ENCODE assay signal across 10 mouse cellular contexts in the genomic region with DNA sequence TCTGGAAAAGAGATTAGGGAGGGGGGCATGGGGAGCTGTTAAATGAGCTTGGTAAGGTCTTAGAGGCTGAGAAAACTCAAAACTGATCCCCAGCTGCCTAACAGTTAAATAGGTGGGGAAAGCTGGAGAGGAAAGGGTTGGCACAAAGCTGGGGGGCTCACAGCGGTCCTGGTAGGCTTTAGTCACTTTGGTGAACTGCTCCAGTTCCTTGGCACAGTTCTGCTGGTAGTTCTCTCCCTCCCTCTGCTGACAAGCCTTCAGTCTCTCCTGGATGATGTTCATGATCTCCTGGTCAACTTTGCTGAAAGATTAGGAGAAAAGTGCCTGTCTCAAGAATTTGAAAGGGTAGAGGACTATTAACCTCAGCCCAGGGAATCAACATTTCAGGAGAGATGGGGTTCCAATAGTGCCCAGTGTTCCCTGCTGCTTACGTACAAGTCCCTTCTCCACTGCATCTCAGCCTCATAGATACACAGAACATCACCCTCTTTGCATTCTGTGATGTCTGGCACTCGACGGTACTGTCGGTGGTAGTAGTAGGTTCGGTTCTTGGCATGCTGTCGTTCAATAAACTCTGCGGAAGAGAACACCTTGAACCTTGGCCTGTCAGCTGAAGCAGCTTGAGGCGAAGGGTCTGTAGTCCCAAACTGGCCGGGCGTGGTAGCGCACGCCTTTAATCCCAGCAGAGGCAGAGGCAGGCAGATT. TPM values are rescaled to one million over a fixed set of nuclear protein-coding genes. Genes with fewer than 3 reads are reported as not detected.
DNase-seq lines count a peak whose midpoint lies in the region; ATAC-seq and TF ChIP-seq lines count a peak whose summit lies in the region.
"Had no signal": no experiment of that assay in that cellular context is flagged by ENCODE, and none has a peak within 500 bp of the region (broad histone marks: within the 10 kb centered on the region; RNA-seq: fewer than 3 reads in every experiment).

No protein-coding gene starts in this region.

- H3K36me3 ChIP-seq in embryonic facial prominence, embryonic 12.5 days = peaks cover 24% of the 10 kb centered on the region
- H3K36me3 ChIP-seq in limb, embryonic 12.5 days = peaks cover 33% of the 10 kb centered on the region
- peaks cover 14% of the 10 kb centered on the region for H3K36me3 ChIP-seq in neural tube, embryonic 14.5 days (ENCODE audit: control insufficient read depth, insufficient read depth, low read length)

- no peak overlapping the region for H3K27ac ChIP-seq in layer of hippocampus, adult 2 months
- no peak overlapping the region for H3K27ac ChIP-seq in embryonic facial prominence, embryonic 12.5 days
- no peak overlapping the region for H3K27ac ChIP-seq in limb, embryonic 12.5 days
- no peak overlapping the region for H3K27ac ChIP-seq in neural tube, embryonic 14.5 days (ENCODE audit: low read depth, low read length)
- H3K27ac ChIP-seq: macrophage had no signal

- H3K4me2 ChIP-seq in embryonic facial prominence, embryonic 12.5 days (replicated peaks) = peak overlapping the region; percentile 85; the same call in 1 of the 2 replicates
- peak overlapping the region; percentile 82 for H3K4me2 ChIP-seq in limb, embryonic 12.5 days
- H3K4me2 ChIP-seq in neural tube, embryonic 14.5 days (ENCODE audit: low read depth, low read length) = peak overlapping the region; percentile 81; the same call in 1 of the 2 replicates

- peak overlapping the region; percentile 8; the same call in 1 of the 2 replicates for H3K4me3 ChIP-seq in layer of hippocampus, adult 2 months
- peak overlapping the region; percentile 14; the same call in 1 of the 2 replicates for H3K4me3 ChIP-seq in embryonic facial prominence, embryonic 12.5 days
- H3K4me3 ChIP-seq in limb, embryonic 12.5 days (replicated peaks) = 0 out of 2 replicates have a peak overlapping the region, but pooled peaks have one; percentile 8
- 0 out of 2 replicates have a peak overlapping the region, but pooled peaks have one; percentile 4 for H3K4me3 ChIP-seq in neural tube, embryonic 14.5 days (ENCODE audit: low read depth, low read length)

- no peak for DNase-seq in layer of hippocampus, adult 2 months (ENCODE audit: low spot score in 2 of 2)
- DNase-seq in layer of hippocampus, postnatal 14 days (ENCODE audit: low spot score in 2 of 2) = no peak
- DNase-seq in ovary, adult 18-20 months (ENCODE audit: low spot score) = no peak
- DNase-seq: cerebellum, adult 11 months had no signal

- TF ChIP-seq CTCF in layer of hippocampus, adult 2 months (conservative IDR thresholded peaks at IDR 0.05) = no peak

- H3K27me3 ChIP-seq in embryonic facial prominence, embryonic 12.5 days = no peaks in the 10 kb centered on the region
- no peaks in the 10 kb centered on the region for H3K27me3 ChIP-seq in limb, embryonic 12.5 days
- no peaks in the 10 kb centered on the region for H3K27me3 ChIP-seq in neural tube, embryonic 14.5 days (ENCODE audit: control insufficient read depth, insufficient read depth, low read length)

- peaks cover 29% of the 10 kb centered on the region for H3K4me1 ChIP-seq in embryonic facial prominence, embryonic 12.5 days
- H3K4me1 ChIP-seq in limb, embryonic 12.5 days (replicated peaks) = peaks cover 32% of the 10 kb centered on the region
- peaks cover 28% of the 10 kb centered on the region for H3K4me1 ChIP-seq in neural tube, embryonic 14.5 days (ENCODE audit: control insufficient read depth, insufficient read depth, low read length)

- H3K9me3 ChIP-seq in embryonic facial prominence, embryonic 12.5 days = no peaks in the 10 kb centered on the region
- H3K9me3 ChIP-seq in limb, embryonic 12.5 days = no peaks in the 10 kb centered on the region
- H3K9me3 ChIP-seq in neural tube, embryonic 14.5 days (ENCODE audit: control insufficient read depth, low read length) = no peaks in the 10 kb centered on the region

- 33% methylated on average over 13 of the region's 13 CpGs for WGBS in embryonic facial prominence, embryonic 12.5 days
- 34% methylated on average over 13 of the region's 13 CpGs for WGBS in limb, embryonic 12.5 days
- 34% methylated on average over 13 of the region's 13 CpGs for WGBS in neural tube, embryonic 14.5 days

- no peak overlapping the region for H3K9ac ChIP-seq in embryonic facial prominence, embryonic 12.5 days
- 0 out of 2 replicates have a peak overlapping the region, but pooled peaks have one; percentile 19 for H3K9ac ChIP-seq in limb, embryonic 12.5 days (replicated peaks)
- no peak overlapping the region for H3K9ac ChIP-seq in neural tube, embryonic 14.5 days (replicated peaks; ENCODE audit: low read depth, low read length)

- no peak for ATAC-seq in embryonic facial prominence, embryonic 12.5 days (ENCODE audit: insufficient number of reproducible peaks, insufficient read depth, low FRiP score, low TSS enrichment)
- no peak for ATAC-seq in limb, embryonic 12.5 days (ENCODE audit: insufficient number of reproducible peaks, insufficient read depth, low FRiP score, low TSS enrichment, low read depth)
- ATAC-seq in neural tube, embryonic 14.5 days (ENCODE audit: low read depth) = no peak
- ATAC-seq in activated CD4-positive, CD25-positive, alpha-beta regulatory T cell, adult 4 months = no peak
- no peak for ATAC-seq in megakaryocyte-erythroid progenitor cell, adult 5-6 weeks (replicated peaks; ENCODE audit: low FRiP score, low TSS enrichment, poor library complexity, severe bottlenecking)

RNA-seq across cellular contexts. Expression of gene Ndufb10, which starts 1.9 kb away (rescaled TPM):
- total RNA-seq in layer of hippocampus, adult 2 months (2021) = 100 to 1,000 TPM; 210 to 227 TPM
- 100 to 1,000 TPM; 186 to 200 TPM for total RNA-seq in layer of hippocampus, postnatal 14 days (2021)
- polyA plus RNA-seq in embryonic facial prominence, embryonic 12.5 days (2016; fragmentation: Nextera tagmentation; extraction: Ambion mirVana) = 209 and 223 TPM in 2 replicates
- polyA plus RNA-seq in limb, embryonic 12.5 days (2016; fragmentation: Nextera tagmentation; extraction: Ambion mirVana) = 206 and 217 TPM in 2 replicates
- 296 and 349 TPM in 2 replicates for polyA plus RNA-seq in neural tube, embryonic 14.5 days (2014; fragmentation: Nextera tagmentation; extraction: Ambion mirVana)
- polyA plus RNA-seq in activated CD4-positive, CD25-positive, alpha-beta regulatory T cell, adult 4 months (2017; shearing (Covaris generic)) = 100 to 1,000 TPM; 226 to 265 TPM
- total RNA-seq in megakaryocyte-erythroid progenitor cell, adult 5-6 weeks (2014; fragmentation: Nextera tagmentation) = 367 and 415 TPM in 2 replicates
- 283 and 299 TPM in 2 replicates for total RNA-seq in megakaryocyte-erythroid progenitor cell, adult 5-6 weeks (2017)

RNA-seq across cellular contexts. Expression of gene Rps2, which starts 4.5 kb away (rescaled TPM):
- total RNA-seq in layer of hippocampus, adult 2 months (2021) = 100 to 1,000 TPM; 302 to 315 TPM
- 100 to 1,000 TPM; 494 to 506 TPM for total RNA-seq in layer of hippocampus, postnatal 14 days (2021)
- 1,116 and 1,117 TPM in 2 replicates for polyA plus RNA-seq in embryonic facial prominence, embryonic 12.5 days (2016; fragmentation: Nextera tagmentation; extraction: Ambion mirVana)
- polyA plus RNA-seq in limb, embryonic 12.5 days (2016; fragmentation: Nextera tagmentation; extraction: Ambion mirVana) = 1,161 and 1,172 TPM in 2 replicates
- polyA plus RNA-seq in neural tube, embryonic 14.5 days (2014; fragmentation: Nextera tagmentation; extraction: Ambion mirVana) = 742 and 744 TPM in 2 replicates
- polyA plus RNA-seq in activated CD4-positive, CD25-positive, alpha-beta regulatory T cell, adult 4 months (2017; shearing (Covaris generic)) = 1,000 to 10,000 TPM in 1 of 2 experiments, 100 to 1,000 TPM in 1; 537 to 1,178 TPM
- total RNA-seq in megakaryocyte-erythroid progenitor cell, adult 5-6 weeks (2014; fragmentation: Nextera tagmentation) = 6,242 and 6,563 TPM in 2 replicates
- total RNA-seq in megakaryocyte-erythroid progenitor cell, adult 5-6 weeks (2017) = 1,324 and 2,144 TPM in 2 replicates

RNA-seq across cellular contexts. Expression of gene Rnf151, which starts 4.5 kb away (rescaled TPM):
- total RNA-seq in layer of hippocampus, adult 2 months (2021) = under 1 TPM in 1 of 2 experiments, not detected in 1; 0.56 TPM
- not detected for total RNA-seq in layer of hippocampus, postnatal 14 days (2021)
- 0.22 TPM in 1 of 2 replicates, not detected in the other for polyA plus RNA-seq in embryonic facial prominence, embryonic 12.5 days (2016; fragmentation: Nextera tagmentation; extraction: Ambion mirVana)
- 0.29 and 0.41 TPM in 2 replicates for polyA plus RNA-seq in limb, embryonic 12.5 days (2016; fragmentation: Nextera tagmentation; extraction: Ambion mirVana)
- polyA plus RNA-seq in neural tube, embryonic 14.5 days (2014; fragmentation: Nextera tagmentation; extraction: Ambion mirVana) = not detected in 2 replicates
- polyA plus RNA-seq in activated CD4-positive, CD25-positive, alpha-beta regulatory T cell, adult 4 months (2017; shearing (Covaris generic)) = not detected
- 0.72 TPM in 1 of 2 replicates, not detected in the other for total RNA-seq in megakaryocyte-erythroid progenitor cell, adult 5-6 weeks (2014; fragmentation: Nextera tagmentation)
- 0.27 TPM in 1 of 2 replicates, not detected in the other for total RNA-seq in megakaryocyte-erythroid progenitor cell, adult 5-6 weeks (2017)
- polyA plus RNA-seq: macrophage had no signal

RNA-seq across cellular contexts. Expression of gene Rpl3l, which starts 5.2 kb away (rescaled TPM):
- under 1 TPM; 0.38 to 0.61 TPM for total RNA-seq in layer of hippocampus, adult 2 months (2021)
- total RNA-seq in layer of hippocampus, postnatal 14 days (2021) = 1 to 10 TPM in 1 of 2 experiments, under 1 TPM in 1; 0.79 to 1.0 TPM
- not detected in 2 replicates for polyA plus RNA-seq in embryonic facial prominence, embryonic 12.5 days (2016; fragmentation: Nextera tagmentation; extraction: Ambion mirVana)
- not detected in 2 replicates for polyA plus RNA-seq in limb, embryonic 12.5 days (2016; fragmentation: Nextera tagmentation; extraction: Ambion mirVana)
- polyA plus RNA-seq in neural tube, embryonic 14.5 days (2014; fragmentation: Nextera tagmentation; extraction: Ambion mirVana) = 0.20 TPM in 1 of 2 replicates, not detected in the other
- polyA plus RNA-seq in activated CD4-positive, CD25-positive, alpha-beta regulatory T cell, adult 4 months (2017; shearing (Covaris generic)) = not detected
- total RNA-seq in megakaryocyte-erythroid progenitor cell, adult 5-6 weeks (2014; fragmentation: Nextera tagmentation) = 0.76 TPM in 1 of 2 replicates, not detected in the other
- 2.0 TPM in 1 of 2 replicates, not detected in the other for total RNA-seq in megakaryocyte-erythroid progenitor cell, adult 5-6 weeks (2017)
- polyA plus RNA-seq: macrophage had no signal

RNA-seq across cellular contexts. Expression of gene Msrb1, which starts 14.1 kb away (rescaled TPM):
- total RNA-seq in layer of hippocampus, adult 2 months (2021) = 10 to 100 TPM; 32.0 to 40.8 TPM
- total RNA-seq in layer of hippocampus, postnatal 14 days (2021) = 10 to 100 TPM; 44.4 to 51.2 TPM
- polyA plus RNA-seq in embryonic facial prominence, embryonic 12.5 days (2016; fragmentation: Nextera tagmentation; extraction: Ambion mirVana) = 23.6 and 25.6 TPM in 2 replicates
- polyA plus RNA-seq in limb, embryonic 12.5 days (2016; fragmentation: Nextera tagmentation; extraction: Ambion mirVana) = 22.7 and 24.1 TPM in 2 replicates
- polyA plus RNA-seq in neural tube, embryonic 14.5 days (2014; fragmentation: Nextera tagmentation; extraction: Ambion mirVana) = 21.5 and 27.7 TPM in 2 replicates
- polyA plus RNA-seq in activated CD4-positive, CD25-positive, alpha-beta regulatory T cell, adult 4 months (2017; shearing (Covaris generic)) = 10 to 100 TPM; 33.5 to 39.9 TPM
- total RNA-seq in megakaryocyte-erythroid progenitor cell, adult 5-6 weeks (2014; fragmentation: Nextera tagmentation) = 42.8 and 43.9 TPM in 2 replicates
- 34.6 and 54.0 TPM in 2 replicates for total RNA-seq in megakaryocyte-erythroid progenitor cell, adult 5-6 weeks (2017)
